Mouse (Mus musculus) c-Kit-negative CD71-positive TER-119-positive erythroid progenitor cells, embryonic 14.5 days (primary cell): ENCODE measurements around the gene Ptprc.

Source experiments
- DNase-seq: peaks from one replicate; pipeline ENCODE4 v3.0.0-alpha.2; 2013; ENCODE audit warnings: low read depth, low spot score

Gene Ptprc

DNA sequence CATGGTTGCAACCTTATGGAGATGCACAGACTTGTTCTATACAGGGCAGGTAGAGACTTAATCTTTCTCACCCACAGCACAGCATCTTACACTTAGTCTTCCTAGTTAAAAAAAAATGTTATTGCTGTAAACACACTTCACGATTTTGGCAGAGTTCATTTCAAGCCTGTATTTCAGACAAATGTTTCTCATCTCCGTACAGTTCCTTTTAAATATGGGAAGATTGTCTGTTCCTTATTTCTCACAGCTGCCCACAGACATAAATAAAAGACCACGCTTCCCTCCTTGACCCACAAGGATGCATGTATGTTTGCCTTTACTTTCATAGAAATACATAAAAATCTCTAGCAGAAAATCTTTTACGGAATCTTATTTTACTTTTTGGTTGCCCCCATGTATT, 22.4 kb downstream of the Ptprc start:
- no peak for DNase-seq

GRCm38 (mm10) chr1:138148844-138149243, 26.7 kb downstream of the Ptprc start:
- no peak for DNase-seq

DNA sequence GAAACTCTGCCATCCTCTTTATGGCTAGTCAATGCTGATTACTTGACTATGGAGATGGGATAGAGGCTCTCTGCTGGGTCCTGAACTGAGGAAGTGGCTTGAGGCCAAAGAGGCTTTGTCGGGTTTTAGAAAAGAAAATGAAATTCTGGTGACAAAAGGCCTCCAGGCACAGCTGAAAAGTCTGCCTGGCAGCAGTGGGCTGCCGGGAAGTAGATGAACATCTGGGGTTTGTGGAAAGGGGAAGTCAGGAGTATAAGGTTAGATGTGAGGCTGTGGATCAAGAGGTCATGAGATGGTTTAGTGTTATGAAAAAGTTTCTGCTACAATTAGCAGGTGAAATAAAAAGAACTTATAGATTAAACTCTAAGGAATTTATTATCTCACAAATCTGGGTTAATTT, 29.9 kb downstream of the Ptprc start:
- no peak for DNase-seq

DNA sequence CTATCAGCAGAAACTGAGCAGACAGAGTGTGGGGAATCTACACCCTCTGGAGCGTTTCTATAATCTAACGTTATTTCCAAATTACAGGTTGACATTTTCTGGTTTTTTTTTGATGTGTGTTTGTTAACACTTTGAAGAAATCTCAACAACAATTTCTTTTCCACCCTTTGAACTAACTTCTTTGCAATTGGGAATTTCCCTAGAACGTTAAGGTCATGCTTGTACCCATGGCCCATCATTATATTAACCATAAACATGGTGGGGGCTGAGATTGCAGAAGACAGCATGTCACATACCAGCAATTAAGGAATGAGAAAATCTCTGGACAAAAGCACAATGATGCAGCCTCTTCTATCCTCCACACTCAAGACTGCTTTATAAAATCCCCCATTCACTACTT, 30.4 kb downstream of the Ptprc start:
- no peak for DNase-seq

- DNase-seq, result no peak
Observed at GRCm38 (mm10) chr1:138144365-138144764, 31.1 kb downstream of the Ptprc start.

GRCm38 (mm10) chr1:138140769-138141168, 34.7 kb downstream of the Ptprc start:
- DNase-seq, result no peak

DNA sequence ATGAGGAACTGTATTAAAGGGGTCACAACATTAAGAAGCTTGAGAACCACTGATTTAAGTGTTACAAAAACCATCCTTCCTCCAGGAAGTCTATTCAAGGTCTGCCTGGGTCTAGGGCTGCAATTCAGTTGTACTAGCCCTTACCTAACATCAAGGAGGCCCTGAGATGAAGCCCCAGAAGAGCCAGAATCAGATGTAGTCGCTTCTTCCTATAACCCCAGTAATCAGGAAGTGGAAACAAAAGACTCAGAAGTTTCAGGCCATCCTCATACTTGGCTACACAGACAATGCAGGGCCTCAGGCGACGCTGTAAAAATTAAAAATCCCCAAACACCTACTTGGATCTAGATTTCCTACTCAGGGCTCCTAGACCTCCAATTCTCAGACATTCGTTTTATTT, 37.8 kb downstream of the Ptprc start:
- no peak for DNase-seq

- DNase-seq, result no peak
Observed at GRCm38 (mm10) chr1:138137024-138137577, 38.4 kb downstream of the Ptprc start.

- no peak for DNase-seq
Observed at GRCm38 (mm10) chr1:138136373-138136779, 39.1 kb downstream of the Ptprc start.

- no peak for DNase-seq
Observed at GRCm38 (mm10) chr1:138135637-138136372, 39.7 kb downstream of the Ptprc start.

DNA sequence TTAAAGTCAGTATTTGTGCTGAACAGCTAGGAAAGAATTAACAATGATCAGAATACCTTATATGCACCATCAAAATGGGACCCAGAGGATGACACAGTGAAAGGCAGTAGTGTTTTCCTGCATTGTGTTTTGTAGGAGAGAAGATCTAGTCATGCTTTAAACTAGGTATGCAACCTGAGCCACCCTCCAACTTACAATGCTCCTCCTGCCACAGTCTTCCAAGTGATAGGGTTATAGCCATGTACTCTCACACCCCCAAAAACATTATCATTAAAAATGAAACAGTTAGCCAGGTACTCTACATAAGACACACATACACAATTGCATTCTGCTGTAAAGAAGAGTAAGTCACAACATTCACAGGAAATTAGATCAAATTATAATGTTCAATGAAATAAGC, 40.4 kb downstream of the Ptprc start:
- no peak for DNase-seq

DNA sequence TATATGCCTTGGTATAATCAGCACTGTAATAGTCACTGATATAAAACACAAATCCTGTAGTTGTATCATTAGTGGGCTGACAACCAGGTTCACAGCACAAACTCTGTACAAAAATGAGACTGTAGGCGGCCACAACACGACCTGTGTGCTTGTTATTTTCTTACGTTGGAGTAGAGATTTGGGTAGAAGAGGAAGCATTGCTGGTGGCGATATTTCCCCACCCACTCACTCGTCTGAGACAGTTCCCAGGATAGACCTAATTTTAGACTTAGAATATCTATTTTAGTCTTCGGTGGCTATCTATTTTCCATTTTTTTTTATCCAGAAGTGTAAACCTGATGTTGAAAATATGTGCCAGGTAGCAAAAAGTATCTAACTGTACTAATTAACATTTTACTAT, 41.2 kb downstream of the Ptprc start:
- DNase-seq, result no peak

GRCm38 (mm10) chr1:138131739-138132138, 43.8 kb downstream of the Ptprc start:
- DNase-seq, result no peak

DNA sequence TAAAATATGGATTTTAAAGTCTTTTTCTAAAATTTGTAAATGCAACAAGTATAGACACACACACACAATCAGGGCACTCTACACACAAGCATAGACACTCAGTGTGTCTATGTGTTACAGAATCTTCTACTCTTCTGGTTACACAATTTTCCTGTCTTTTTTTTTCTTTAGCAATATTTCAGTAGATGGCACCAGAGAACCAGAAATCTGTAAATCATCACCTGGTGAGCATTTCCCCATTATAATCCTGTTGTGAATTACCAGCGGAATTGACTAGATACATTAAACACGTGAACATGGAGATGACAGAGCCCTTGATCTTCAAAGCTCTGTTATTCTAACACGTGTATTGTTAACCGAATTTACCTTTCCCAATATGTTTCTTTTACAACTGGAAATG, 45.4 kb downstream of the Ptprc start:
- no peak for DNase-seq

DNA sequence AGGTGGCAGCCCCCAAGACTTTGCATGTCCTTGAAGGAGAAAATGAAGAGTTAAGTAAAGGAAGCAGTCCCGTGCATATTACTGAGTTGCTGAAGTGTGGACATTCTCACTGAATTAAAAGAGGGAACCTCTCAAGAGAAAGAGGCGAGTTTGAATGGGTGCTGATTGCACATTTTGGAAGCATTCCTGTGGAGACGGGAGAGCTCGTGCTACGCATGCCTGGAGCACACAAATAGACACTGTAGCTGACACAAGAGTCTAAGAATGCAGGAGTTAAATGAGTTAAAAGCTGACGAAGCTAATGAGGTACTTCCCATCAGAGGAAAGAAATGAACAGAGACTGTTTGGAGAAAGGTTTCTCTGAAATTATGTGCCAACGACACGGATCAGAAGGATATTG, 48.7 kb downstream of the Ptprc start:
- DNase-seq, result no peak

DNA sequence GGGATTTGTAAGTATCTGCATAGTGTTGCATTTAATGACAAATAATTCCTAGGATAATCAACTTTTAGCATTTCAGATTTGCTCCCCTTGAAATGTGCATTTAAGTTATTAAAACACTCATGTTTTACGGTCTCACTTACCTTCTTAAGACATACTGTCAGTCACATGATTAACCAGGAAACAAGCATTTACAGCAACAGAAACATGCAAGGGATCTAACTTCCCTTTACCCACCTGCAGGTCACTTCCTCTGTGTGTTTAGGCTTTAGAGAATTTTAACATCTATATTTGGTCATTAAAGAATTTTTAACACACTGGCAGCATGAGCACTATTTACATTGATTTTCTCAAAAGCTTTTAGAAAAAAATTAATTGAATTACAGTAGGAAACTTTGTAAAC, 50.2 kb downstream of the Ptprc start:
- no peak for DNase-seq

- DNase-seq, result peak; percentile 3
Observed at GRCm38 (mm10) chr1:138123866-138124265, 51.6 kb downstream of the Ptprc start.

DNA sequence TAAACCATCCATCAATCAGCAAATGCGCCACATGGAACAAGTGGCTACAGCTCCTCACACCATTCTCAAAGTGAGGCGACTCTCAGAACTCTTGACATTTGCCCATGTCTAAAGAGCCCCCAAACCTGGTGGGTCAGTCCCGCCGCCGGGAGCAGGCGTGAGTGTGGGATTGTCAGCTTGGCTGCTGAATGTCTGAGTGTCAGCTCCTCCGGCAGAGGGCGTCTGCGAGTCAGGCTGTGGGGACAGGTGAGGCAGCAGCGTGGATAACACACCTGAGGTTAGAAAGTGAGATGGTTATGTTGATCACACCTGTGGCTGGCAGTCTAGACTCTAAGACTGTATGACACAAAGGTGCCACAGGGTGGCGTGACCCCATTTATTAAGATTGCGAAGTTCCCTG, 55.6 kb downstream of the Ptprc start:
- no peak for DNase-seq

DNA sequence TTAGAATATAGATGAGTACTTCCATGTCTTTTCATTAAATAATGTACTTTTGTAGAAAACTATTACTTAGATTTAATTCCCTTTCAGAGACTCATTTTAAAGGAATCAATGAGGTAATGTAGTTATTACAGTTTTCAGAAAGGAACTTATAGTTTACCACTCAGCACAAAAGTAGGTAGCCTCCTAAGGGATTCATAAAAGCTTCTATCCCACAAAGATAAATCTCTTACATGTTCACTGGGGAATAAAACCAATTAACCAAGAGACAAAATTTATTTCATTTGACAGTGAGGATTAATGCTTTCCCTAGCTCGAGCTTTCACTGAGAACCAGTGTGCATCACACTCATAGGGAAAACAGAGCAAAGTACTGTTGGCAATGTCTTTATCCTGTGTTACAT, 82.3 kb downstream of the Ptprc start:
- no peak for DNase-seq

DNA sequence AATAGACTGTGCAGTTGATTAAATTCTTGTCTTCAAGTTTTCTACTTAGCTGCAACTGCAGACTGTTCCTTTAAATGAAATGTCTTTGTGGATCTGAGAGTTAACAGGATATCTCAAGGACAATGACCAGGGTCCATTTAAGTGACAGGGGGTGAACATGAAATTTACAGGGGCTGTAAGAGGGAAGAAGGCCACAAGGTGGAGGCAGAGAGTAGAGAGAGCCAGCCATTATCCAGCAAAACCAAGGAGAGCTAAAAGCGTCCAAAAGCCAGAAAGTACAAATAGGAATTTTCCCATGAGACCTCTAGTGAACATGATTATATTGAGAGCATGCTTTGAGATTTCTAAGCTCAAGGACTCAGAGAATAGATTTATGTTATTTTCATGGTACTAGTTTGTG, 89.7 kb downstream of the Ptprc start:
- no peak for DNase-seq

GRCm38 (mm10) chr1:138083707-138084106, 91.8 kb downstream of the Ptprc start:
- DNase-seq, result no peak

DNA sequence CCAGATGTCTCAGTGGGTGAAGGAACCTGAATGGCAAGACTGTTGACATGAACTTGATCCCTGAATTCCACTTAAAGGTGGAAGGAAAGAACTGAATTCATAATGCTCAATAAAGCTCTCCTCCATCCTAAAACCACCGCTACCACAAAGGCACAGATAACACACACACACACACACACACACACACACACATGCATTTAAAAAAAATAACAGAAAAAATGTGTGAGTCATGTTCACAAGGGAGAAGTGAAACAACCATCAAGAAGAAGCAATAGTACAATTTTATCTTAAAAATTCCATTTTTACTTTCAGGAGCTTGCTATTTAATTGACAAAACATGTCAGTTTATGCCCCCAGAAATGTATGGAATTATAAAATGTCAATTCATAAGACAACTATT, 95.2 kb downstream of the Ptprc start:
- DNase-seq, result no peak

DNA sequence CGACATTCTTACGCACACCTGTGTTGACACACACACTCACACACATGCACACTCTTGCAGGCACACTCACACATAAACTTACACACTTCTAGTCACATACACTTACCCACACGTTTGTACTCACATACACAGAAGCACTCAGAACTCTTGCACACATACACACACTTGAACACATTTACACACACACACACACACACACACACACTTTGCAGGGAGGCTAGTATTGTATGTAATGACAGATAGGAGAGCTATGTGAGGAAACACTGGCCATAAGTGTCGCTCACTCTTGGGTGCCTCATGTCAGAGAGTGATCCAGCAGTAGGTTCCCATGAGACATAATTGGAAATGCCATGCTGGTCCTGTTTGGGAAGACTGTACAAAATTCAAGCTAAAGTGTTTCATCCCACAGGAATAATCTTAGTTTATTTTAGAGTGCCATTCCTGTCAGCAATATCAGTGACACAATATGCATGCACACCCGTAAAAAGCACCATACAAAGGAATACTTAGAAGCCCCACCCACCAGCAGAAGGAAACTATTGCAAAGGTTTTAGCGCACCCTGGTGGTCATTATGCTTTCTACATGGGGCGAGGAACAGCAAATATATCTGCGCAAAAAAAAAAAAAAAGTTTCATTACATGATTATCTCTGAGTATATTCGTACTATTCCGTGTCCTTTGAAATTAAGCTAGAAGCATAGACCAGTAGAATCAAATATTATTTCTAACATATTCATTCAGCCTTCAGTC, 131.1 kb downstream of the Ptprc start:
- DNase-seq, result peak; percentile 8
